Mouse (Mus musculus): ENCODE data around the gene Bco2. TPM values are rescaled to one million over a fixed set of nuclear protein-coding genes. Genes with fewer than 3 reads are reported as not detected.

Bco2 gene
- polyA plus RNA-seq, 1 experiment: 5.3 TPM

- Histone ChIP-seq H3K4me1 (ENCODE audit: control insufficient read depth, insufficient read depth, low read length) (no peaks in the 10 kb centered on the region), H3K27ac (ENCODE audit: insufficient read depth, low read depth, low read length) (no peak overlapping the region), H3K27me3 (replicated peaks; ENCODE audit: control insufficient read depth, insufficient read depth, low read length) (no peaks in the 10 kb centered on the region), H3K4me3 (ENCODE audit: insufficient read depth, low read depth, low read length) (no peak overlapping the region), H3K36me3 (ENCODE audit: control insufficient read depth, insufficient read depth, low read length) (no peaks in the 10 kb centered on the region)
- 62% methylated on average over 4 of the region's 4 CpGs for WGBS
- TF ChIP-seq POLR2A (IDR thresholded peaks at IDR 0.05; ENCODE audit: low read depth, low read length): no peak
- DNase-seq: no peak
Measured at GRCm38 (mm10) chr9:50537295-50537694, 17.7 kb downstream of the Bco2 start.

- TF ChIP-seq CTCF (conservative IDR thresholded peaks at IDR 0.05; ENCODE audit: insufficient read depth, insufficient read length, low read depth, low read length) (no peak), POLR2A (IDR thresholded peaks at IDR 0.05; ENCODE audit: low read depth, low read length) (no peak)
- no peak for DNase-seq
- Histone ChIP-seq H3K4me3 (ENCODE audit: insufficient read depth, low read depth, low read length) (no peak overlapping the region), H3K27me3 (replicated peaks; ENCODE audit: control insufficient read depth, insufficient read depth, low read length) (no peaks in the 10 kb centered on the region), H3K4me1 (ENCODE audit: control insufficient read depth, insufficient read depth, low read length) (no peaks in the 10 kb centered on the region), H3K36me3 (ENCODE audit: control insufficient read depth, insufficient read depth, low read length) (no peaks in the 10 kb centered on the region), H3K27ac (ENCODE audit: insufficient read depth, low read depth, low read length) (no peak overlapping the region)
- 82% methylated on average over 7 of the region's 7 CpGs for WGBS
Measured at GRCm38 (mm10) chr9:50536603-50537135, 18.3 kb downstream of the Bco2 start.

- Histone ChIP-seq H3K4me1 (ENCODE audit: control insufficient read depth, insufficient read depth, low read length) (no peaks in the 10 kb centered on the region), H3K27ac (ENCODE audit: insufficient read depth, low read depth, low read length) (no peak overlapping the region), H3K27me3 (replicated peaks; ENCODE audit: control insufficient read depth, insufficient read depth, low read length) (no peaks in the 10 kb centered on the region), H3K36me3 (ENCODE audit: control insufficient read depth, insufficient read depth, low read length) (no peaks in the 10 kb centered on the region), H3K4me3 (ENCODE audit: insufficient read depth, low read depth, low read length) (no peak overlapping the region)
- peak; percentile 53 for DNase-seq
- TF ChIP-seq POLR2A (IDR thresholded peaks at IDR 0.05; ENCODE audit: low read depth, low read length) (no peak), CTCF (conservative IDR thresholded peaks at IDR 0.05; ENCODE audit: insufficient read depth, insufficient read length, low read depth, low read length) (no peak)
- WGBS: 57% methylated on average over 5 of the region's 5 CpGs
Measured at GRCm38 (mm10) chr9:50535930-50536329, 19.1 kb downstream of the Bco2 start.

GRCm38 (mm10) chr9:50533791-50534190 is 21.2 kb downstream of the Bco2 start:
- peak overlapping the region; percentile 40 for H3K27ac ChIP-seq (ENCODE audit: insufficient read depth, low read depth, low read length)
- WGBS: 68% methylated on average over 3 of the region's 3 CpGs
- DNase-seq: peak; percentile 71
- H3K36me3 ChIP-seq (ENCODE audit: control insufficient read depth, insufficient read depth, low read length): no peaks in the 10 kb centered on the region
- no peaks in the 10 kb centered on the region for H3K4me1 ChIP-seq (ENCODE audit: control insufficient read depth, insufficient read depth, low read length)
- TF ChIP-seq CTCF (conservative IDR thresholded peaks at IDR 0.05; ENCODE audit: insufficient read depth, insufficient read length, low read depth, low read length): no peak
- no peak for TF ChIP-seq POLR2A (IDR thresholded peaks at IDR 0.05; ENCODE audit: low read depth, low read length)
- no peaks in the 10 kb centered on the region for H3K27me3 ChIP-seq (replicated peaks; ENCODE audit: control insufficient read depth, insufficient read depth, low read length)
- no peak overlapping the region for H3K4me3 ChIP-seq (ENCODE audit: insufficient read depth, low read depth, low read length)

- TF ChIP-seq POLR2A (IDR thresholded peaks at IDR 0.05; ENCODE audit: low read depth, low read length) (no peak), CTCF (conservative IDR thresholded peaks at IDR 0.05; ENCODE audit: insufficient read depth, insufficient read length, low read depth, low read length) (no peak)
- Histone ChIP-seq H3K36me3 (ENCODE audit: control insufficient read depth, insufficient read depth, low read length) (no peaks in the 10 kb centered on the region), H3K27me3 (replicated peaks; ENCODE audit: control insufficient read depth, insufficient read depth, low read length) (no peaks in the 10 kb centered on the region), H3K4me1 (ENCODE audit: control insufficient read depth, insufficient read depth, low read length) (no peaks in the 10 kb centered on the region), H3K4me3 (ENCODE audit: insufficient read depth, low read depth, low read length) (no peak overlapping the region), H3K27ac (ENCODE audit: insufficient read depth, low read depth, low read length) (peak overlapping the region; percentile 40)
- peak; percentile 49 for DNase-seq
- WGBS: 56% methylated on average over 11 of the region's 11 CpGs
Measured at GRCm38 (mm10) chr9:50533328-50533727, 21.7 kb downstream of the Bco2 start.

- H3K36me3 ChIP-seq (ENCODE audit: control insufficient read depth, insufficient read depth, low read length): no peaks in the 10 kb centered on the region
- DNase-seq: peak; percentile 49
- TF ChIP-seq CTCF (conservative IDR thresholded peaks at IDR 0.05; ENCODE audit: insufficient read depth, insufficient read length, low read depth, low read length) (no peak), POLR2A (IDR thresholded peaks at IDR 0.05; ENCODE audit: low read depth, low read length) (no peak)
- peaks cover 11% of the 10 kb centered on the region for H3K4me1 ChIP-seq (ENCODE audit: control insufficient read depth, insufficient read depth, low read length)
- H3K27ac ChIP-seq (ENCODE audit: insufficient read depth, low read depth, low read length): no peak overlapping the region
- H3K4me3 ChIP-seq (ENCODE audit: insufficient read depth, low read depth, low read length): no peak overlapping the region
- no peaks in the 10 kb centered on the region for H3K27me3 ChIP-seq (replicated peaks; ENCODE audit: control insufficient read depth, insufficient read depth, low read length)
- 12% methylated on average over 2 of the region's 2 CpGs for WGBS
Measured at GRCm38 (mm10) chr9:50530890-50531289, 24.1 kb downstream of the Bco2 start.

- Histone ChIP-seq H3K27me3 (replicated peaks; ENCODE audit: control insufficient read depth, insufficient read depth, low read length) (no peaks in the 10 kb centered on the region), H3K27ac (ENCODE audit: insufficient read depth, low read depth, low read length) (peak within 1 kb of the TSS; percentile 85), H3K36me3 (ENCODE audit: control insufficient read depth, insufficient read depth, low read length) (no peaks in the 10 kb centered on the region), H3K4me1 (ENCODE audit: control insufficient read depth, insufficient read depth, low read length) (peaks cover 11% of the 10 kb centered on the region), H3K4me3 (ENCODE audit: insufficient read depth, low read depth, low read length) (peak within 1 kb of the TSS; percentile 87)
- TF ChIP-seq POLR2A (IDR thresholded peaks at IDR 0.05; ENCODE audit: low read depth, low read length) (peak; percentile 93), CTCF (conservative IDR thresholded peaks at IDR 0.05; ENCODE audit: insufficient read depth, insufficient read length, low read depth, low read length) (peak; percentile 92)
- WGBS: under 1% methylated on average over 54 of the region's 54 CpGs
- DNase-seq: peak; percentile 98
Measured at GRCm38 (mm10) chr9:50528293-50528892, 26.6 kb downstream of the Bco2 start, which contains the start of gene Pts. TSS of gene Pts (minus strand) at chr9:50528724.
